Comparison of ENCODE assay signal across 23 mouse cellular contexts in the genomic region with DNA sequence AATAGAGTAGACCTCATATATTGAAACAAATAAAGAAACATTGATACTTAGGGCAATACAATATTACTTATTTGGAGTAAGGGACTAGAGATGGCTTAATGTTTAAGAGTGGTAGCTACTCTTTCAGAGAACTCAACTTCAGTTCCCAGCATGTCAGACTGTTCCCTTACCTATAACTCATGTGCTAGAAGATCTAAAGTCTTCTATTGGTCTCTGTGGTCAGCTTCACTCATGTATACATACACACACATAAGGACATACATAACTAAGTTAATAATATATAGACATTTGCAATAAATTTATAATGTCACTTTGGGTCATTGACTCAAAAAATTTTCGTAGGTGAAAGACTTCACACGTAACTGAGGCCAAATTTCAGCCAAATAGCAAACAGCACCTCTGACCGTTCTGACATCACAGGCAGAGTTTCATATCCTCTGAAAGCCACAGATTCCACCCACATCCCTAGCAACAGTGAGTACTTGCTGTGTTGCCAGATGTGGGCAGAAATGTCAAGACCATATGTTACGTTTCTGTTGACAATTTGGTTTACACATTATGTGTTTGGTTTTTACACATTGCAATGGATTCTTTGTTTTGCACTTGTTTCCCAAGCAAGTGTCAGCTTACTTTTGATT. TPM values are rescaled to one million over a fixed set of nuclear protein-coding genes. Genes with fewer than 3 reads are reported as not detected.
DNase-seq lines count a peak whose midpoint lies in the region; ATAC-seq lines count a peak whose summit lies in the region.
"Had no signal": no experiment of that assay in that cellular context is flagged by ENCODE, and none has a peak within 500 bp of the region (broad histone marks: within the 10 kb centered on the region; RNA-seq: fewer than 3 reads in every experiment).

No protein-coding gene starts in this region.

- H3K9me3 ChIP-seq in embryonic facial prominence, embryonic 10.5 days: peaks cover 15% of the 10 kb centered on the region
- H3K9me3 ChIP-seq in forebrain, embryonic 15.5 days: no peaks in the 10 kb centered on the region
- H3K9me3 ChIP-seq: heart, embryonic 15.5 days; hindbrain, embryonic 13.5 days; limb, embryonic 15.5 days had no signal

- H3K4me2 ChIP-seq in forebrain, embryonic 15.5 days (replicated peaks): no peak overlapping the region
- H3K4me2 ChIP-seq: forebrain, embryonic 12.5 days; heart, embryonic 15.5 days; hindbrain, embryonic 13.5 days; limb, embryonic 15.5 days had no signal

- no peaks in the 10 kb centered on the region for H3K4me1 ChIP-seq in embryonic facial prominence, embryonic 10.5 days
- no peaks in the 10 kb centered on the region for H3K4me1 ChIP-seq in forebrain, embryonic 15.5 days
- H3K4me1 ChIP-seq: forebrain, embryonic 12.5 days; heart, embryonic 15.5 days; hindbrain, embryonic 13.5 days; limb, embryonic 15.5 days had no signal

- no peak overlapping the region for H3K27ac ChIP-seq in embryonic facial prominence, embryonic 10.5 days (replicated peaks)
- no peak overlapping the region for H3K27ac ChIP-seq in forebrain, embryonic 15.5 days (replicated peaks)
- H3K27ac ChIP-seq: forebrain, embryonic 12.5 days; heart, embryonic 15.5 days; hindbrain, embryonic 13.5 days; limb, embryonic 15.5 days had no signal

- H3K9ac ChIP-seq in forebrain, embryonic 15.5 days (replicated peaks): no peak overlapping the region
- H3K9ac ChIP-seq: forebrain, embryonic 12.5 days; heart, embryonic 15.5 days; hindbrain, embryonic 13.5 days; limb, embryonic 15.5 days had no signal

- peak; percentile 93 for ATAC-seq in monocyte, adult 5-6 weeks (replicated peaks; ENCODE audit: insufficient number of reproducible peaks, low FRiP score, low TSS enrichment, poor library complexity, severe bottlenecking)
- ATAC-seq in forebrain, embryonic 15.5 days (replicated peaks): no peak
- ATAC-seq: intestine, embryonic 16.5 days had no signal

- intact Hi-C loops in heart, postnatal 14 days (cut with DNase I): no loop called here

- H3K27me3 ChIP-seq in embryonic facial prominence, embryonic 10.5 days (replicated peaks; ENCODE audit: low read depth, poor library complexity, severe bottlenecking): no peaks in the 10 kb centered on the region
- no peaks in the 10 kb centered on the region for H3K27me3 ChIP-seq in forebrain, embryonic 15.5 days
- H3K27me3 ChIP-seq: forebrain, embryonic 12.5 days; heart, embryonic 15.5 days; hindbrain, embryonic 13.5 days; limb, embryonic 15.5 days had no signal

- DNase-seq in heart, adult 8-10 months (ENCODE audit: low spot score): peak; percentile 0
- no peak for DNase-seq in heart, postnatal 14 days
- peak; percentile 90 for DNase-seq in 416B (ENCODE audit: low read depth)
- peak; percentile 3 for DNase-seq in brain, adult 2 months (ENCODE audit: low read depth, low spot score)
- DNase-seq in embryonic facial prominence, embryonic 10.5 days (ENCODE audit: low spot score): no peak
- DNase-seq in cerebellum, adult 18-20 months: no peak
- DNase-seq: cerebellum, adult 11-12 months; gastrocnemius, postnatal 36 days; kidney, postnatal 10 days; lung, adult 2 months; right cerebral cortex, adult 18-20 months had no signal

- 86% methylated on average over 4 of the region's 4 CpGs for WGBS in embryonic facial prominence, embryonic 10.5 days
- 87% methylated on average over 4 of the region's 4 CpGs for WGBS in forebrain, embryonic 15.5 days

- H3K36me3 ChIP-seq in embryonic facial prominence, embryonic 10.5 days (replicated peaks): no peaks in the 10 kb centered on the region
- H3K36me3 ChIP-seq in forebrain, embryonic 15.5 days: no peaks in the 10 kb centered on the region
- H3K36me3 ChIP-seq: forebrain, embryonic 12.5 days; heart, embryonic 15.5 days; hindbrain, embryonic 13.5 days; limb, embryonic 15.5 days had no signal

- no peak overlapping the region for H3K4me3 ChIP-seq in embryonic facial prominence, embryonic 10.5 days
- no peak overlapping the region for H3K4me3 ChIP-seq in forebrain, embryonic 15.5 days
- H3K4me3 ChIP-seq: forebrain, embryonic 12.5 days; heart, embryonic 15.5 days; hindbrain, embryonic 13.5 days; limb, embryonic 15.5 days had no signal

RNA-seq across cellular contexts. Expression of gene Klri2, which starts 6.9 kb away (rescaled TPM):
- not detected for total RNA-seq in heart, adult 8-10 months (2022)
- total RNA-seq in heart, postnatal 14 days (2021): not detected
- total RNA-seq in monocyte, adult 5-6 weeks (2017): 97.7 to 348 TPM (median 123 TPM) in 3 replicates
- polyA plus RNA-seq in embryonic facial prominence, embryonic 10.5 days (2016; fragmentation: Nextera tagmentation; extraction: Ambion mirVana): not detected in 2 replicates
- not detected in 2 replicates for polyA plus RNA-seq in forebrain, embryonic 15.5 days (2015; fragmentation: Nextera tagmentation; extraction: Ambion mirVana)
- total RNA-seq: gastrocnemius, postnatal 36 days; layer of hippocampus, postnatal 14 days had no signal
- polyA plus RNA-seq: C2C12; forebrain, embryonic 12.5 days; heart, embryonic 15.5 days; hindbrain, embryonic 13.5 days; limb, embryonic 15.5 days had no signal

RNA-seq across cellular contexts. Expression of gene Klri1, which starts 30.2 kb away (rescaled TPM):
- total RNA-seq in heart, adult 8-10 months (2022): not detected
- total RNA-seq in heart, postnatal 14 days (2021): not detected
- 2.2 to 10.4 TPM (median 6.7 TPM) in 3 replicates for total RNA-seq in monocyte, adult 5-6 weeks (2017)
- not detected in 2 replicates for polyA plus RNA-seq in embryonic facial prominence, embryonic 10.5 days (2016; fragmentation: Nextera tagmentation; extraction: Ambion mirVana)
- polyA plus RNA-seq in forebrain, embryonic 15.5 days (2015; fragmentation: Nextera tagmentation; extraction: Ambion mirVana): not detected in 2 replicates
- total RNA-seq: gastrocnemius, postnatal 36 days; layer of hippocampus, postnatal 14 days; left cerebral cortex, postnatal 14 days had no signal
- polyA plus RNA-seq: C2C12; forebrain, embryonic 12.5 days; heart, embryonic 15.5 days; hindbrain, embryonic 13.5 days; intestine, embryonic 16.5 days; limb, embryonic 15.5 days; lung, adult 2 months; thymus, postnatal 0 days had no signal

RNA-seq across cellular contexts. Expression of gene Gm156, which starts 36.9 kb away (rescaled TPM):
- total RNA-seq in heart, adult 8-10 months (2022): not detected
- total RNA-seq in heart, postnatal 14 days (2021): not detected
- total RNA-seq in monocyte, adult 5-6 weeks (2017): not detected in 3 replicates
- not detected in 2 replicates for polyA plus RNA-seq in embryonic facial prominence, embryonic 10.5 days (2016; fragmentation: Nextera tagmentation; extraction: Ambion mirVana)
- not detected in 2 replicates for polyA plus RNA-seq in forebrain, embryonic 15.5 days (2015; fragmentation: Nextera tagmentation; extraction: Ambion mirVana)
- total RNA-seq: gastrocnemius, postnatal 36 days; layer of hippocampus, postnatal 14 days; left cerebral cortex, postnatal 14 days; megakaryocyte-erythroid progenitor cell, adult 5-6 weeks had no signal
- polyA plus RNA-seq: C2C12; forebrain, embryonic 12.5 days; heart, embryonic 15.5 days; hindbrain, embryonic 13.5 days; intestine, embryonic 16.5 days; limb, embryonic 15.5 days; lung, adult 2 months had no signal

Comparison
In these comparisons a context has a peak if more than half of its experiments do, and no peak if none do; other contexts are left out.
1. DNase-seq: peak in heart, adult 8-10 months (single experiment), 416B (single experiment) and brain, adult 2 months (single experiment); none in heart, postnatal 14 days (0 of 2), embryonic facial prominence, embryonic 10.5 days (single experiment) and cerebellum, adult 18-20 months (0 of 2).
2. RNA of gene Klri2, which starts 6.9 kb away (total RNA-seq): 97.7 to 348 TPM in monocyte, adult 5-6 weeks; not detected in heart, postnatal 14 days and not detected in heart, adult 8-10 months; every median in the first group is over 10 times any median in the second.